ENCODE assay signal across 10 mouse cellular contexts in genomic region chr16:97602256-97602655, GRCm38 (mm10). TPM values are rescaled to one million over a fixed set of nuclear protein-coding genes. Genes with fewer than 3 reads are reported as not detected.
DNase-seq lines count a peak whose midpoint lies in the region; TF ChIP-seq lines count a peak whose summit lies in the region.
"Had no signal": no experiment of that assay in that cellular context is flagged by ENCODE, and none has a peak within 500 bp of the region (broad histone marks: within the 10 kb centered on the region; RNA-seq: fewer than 3 reads in every experiment).

No protein-coding gene starts in this region.

- TF ChIP-seq CTCF in thymus, adult 2 months (IDR thresholded peaks at IDR 0.05; ENCODE audit: borderline replicate concordance, control insufficient read depth, extremely low read depth, insufficient read depth, low read length, poor library complexity), result no peak
- no peak for TF ChIP-seq CTCF in heart, adult 2 months (IDR thresholded peaks at IDR 0.05)

- 39% methylated on average over 1 of the region's 1 CpGs for WGBS in thymus, adult 2 months
- WGBS in heart, adult 2 months, result 29% methylated on average over 1 of the region's 1 CpGs

- intact Hi-C loops in heart, postnatal 10 days (cut with DNase I), result no loop called here
- intact Hi-C loops in heart, adult 2 months (cut with DNase I), result no loop called here

- no peak overlapping the region for H3K27ac ChIP-seq in thymus, adult 2 months (ENCODE audit: control insufficient read depth, insufficient read depth, low read length)
- no peak overlapping the region for H3K27ac ChIP-seq in heart, adult 2 months
- H3K27ac ChIP-seq: neural tube, embryonic 15.5 days had no signal

- H3K27me3 ChIP-seq in thymus, adult 2 months (ENCODE audit: control insufficient read depth, insufficient read depth, low read length), result no peaks in the 10 kb centered on the region
- no peaks in the 10 kb centered on the region for H3K27me3 ChIP-seq in heart, adult 2 months (ENCODE audit: control insufficient read depth, insufficient read depth, low read length)
- H3K27me3 ChIP-seq: neural tube, embryonic 15.5 days had no signal

- no peak for TF ChIP-seq EP300 in heart, adult 2 months (IDR thresholded peaks at IDR 0.05; ENCODE audit: insufficient read depth, low read depth, low read length)

- peak; percentile 7 to 12 for DNase-seq in heart, postnatal 10 days
- DNase-seq in heart, adult 18-20 months, result no peak
- peak; percentile 59 for DNase-seq in brain, adult 2 months (ENCODE audit: low read depth, low spot score)
- DNase-seq in kidney, postnatal 25 days, result peak; percentile 76 to 80
- DNase-seq in lung, postnatal 14 days, result peak; percentile 63
- DNase-seq in thymus, adult 2 months, result no peak
- DNase-seq in heart, adult 2 months, result no peak
- DNase-seq in retina, postnatal 1 day, result no peak

- no peaks in the 10 kb centered on the region for H3K36me3 ChIP-seq in thymus, adult 2 months (ENCODE audit: control insufficient read depth, insufficient read depth, low read length)
- H3K36me3 ChIP-seq in heart, adult 2 months (ENCODE audit: control insufficient read depth, insufficient read depth, low read length), result no peaks in the 10 kb centered on the region
- H3K36me3 ChIP-seq: neural tube, embryonic 15.5 days had no signal

- TF ChIP-seq POLR2A in thymus, adult 2 months (IDR thresholded peaks at IDR 0.05; ENCODE audit: control insufficient read depth, extremely low read depth, insufficient read depth, low read length, poor library complexity), result no peak
- no peak for TF ChIP-seq POLR2A in heart, adult 2 months (IDR thresholded peaks at IDR 0.05; ENCODE audit: insufficient read depth, low read depth, low read length)

- no peak overlapping the region for H3K4me3 ChIP-seq in thymus, adult 2 months (ENCODE audit: control insufficient read depth, insufficient read depth, low read length)
- no peak overlapping the region for H3K4me3 ChIP-seq in heart, adult 2 months
- H3K4me3 ChIP-seq: erythroblast, embryonic 14.5 days; neural tube, embryonic 15.5 days had no signal

- H3K9ac ChIP-seq in heart, adult 2 months (ENCODE audit: low read depth, low read length), result no peak overlapping the region
- H3K9ac ChIP-seq: neural tube, embryonic 15.5 days had no signal

- H3K4me1 ChIP-seq in thymus, adult 2 months (replicated peaks; ENCODE audit: control insufficient read depth, insufficient read depth, low read length), result no peaks in the 10 kb centered on the region
- H3K4me1 ChIP-seq in heart, adult 2 months (ENCODE audit: control insufficient read depth, insufficient read depth, low read length), result no peaks in the 10 kb centered on the region
- H3K4me1 ChIP-seq: neural tube, embryonic 15.5 days had no signal

- H3K79me2 ChIP-seq in heart, adult 2 months (replicated peaks; ENCODE audit: control insufficient read depth, insufficient read depth, low read length), result no peaks in the 10 kb centered on the region

RNA-seq across cellular contexts. Expression of gene Tmprss2, which starts 8.7 kb away (rescaled TPM):
- total RNA-seq in heart, postnatal 10 days (2021), result not detected
- total RNA-seq in heart, adult 18-20 months (2021), result under 1 TPM in 1 of 2 experiments, not detected in 1; 0.95 TPM
- 2.6 and 4.0 TPM in 2 replicates for polyA plus RNA-seq in thymus, adult 2 months (2012; rRNA removed)
- not detected for total RNA-seq in heart, adult 2 months (2021)
- polyA plus RNA-seq in heart, adult 2 months (2012; rRNA removed), result 0.03 and 0.96 TPM in 2 replicates
- polyA plus RNA-seq: neural tube, embryonic 15.5 days had no signal

Comparison
In these comparisons a context has a peak if more than half of its experiments do, and no peak if none do; other contexts are left out.
1. DNase-seq: peak in heart, postnatal 10 days (2 of 2), brain, adult 2 months (single experiment), kidney, postnatal 25 days (2 of 2) and lung, postnatal 14 days (single experiment); none in heart, adult 18-20 months (0 of 2), thymus, adult 2 months (single experiment), heart, adult 2 months (0 of 2) and retina, postnatal 1 day (single experiment).